Mouse (Mus musculus) neural tube, embryonic 11.5 days (tissue): ENCODE results near the gene Khdrbs2. TPM values are rescaled to one million over a fixed set of nuclear protein-coding genes. Genes with fewer than 3 reads are reported as not detected.

Source experiments
- ATAC-seq: fragments of 200-750 bp; cut with Nextera tagmentation; 2 replicates; pipeline ENCODE4 v1.8.0; 2017; ENCODE audit warnings: moderate number of reproducible peaks, mild to moderate bottlenecking, moderate TSS enrichment, moderate library complexity; ENCODE audit not compliant: insufficient read depth, low FRiP score, low TSS enrichment
- DNase-seq: peaks from one replicate; pipeline ENCODE4 v3.0.0-alpha.2; 2015; ENCODE audit warnings: low spot score
- H3K27ac ChIP-seq: fragments of 300-500 bp; sonication (generic); 2 replicates; pipeline ENCODE4 v1.5.1; 2014; ENCODE audit warnings: low read depth, mild to moderate bottlenecking, low read length
- H3K27me3 ChIP-seq: fragments of 300-500 bp; sonication (generic); 2 replicates; pipeline ENCODE4 v1.6.1; 2014; ENCODE audit warnings: mild to moderate bottlenecking, low read length, mixed read lengths; ENCODE audit not compliant: control insufficient read depth, insufficient read depth
- H3K36me3 ChIP-seq: fragments of 300-500 bp; sonication (generic); 2 replicates; pipeline ENCODE4 v1.6.1; 2014; ENCODE audit warnings: mild to moderate bottlenecking, low read length, moderate library complexity, mixed read lengths; ENCODE audit not compliant: control insufficient read depth, insufficient read depth
- H3K4me1 ChIP-seq: fragments of 300-500 bp; sonication (generic); 2 replicates; pipeline ENCODE4 v1.6.1; 2014; ENCODE audit warnings: low read length, mixed read lengths; ENCODE audit not compliant: control insufficient read depth, insufficient read depth
- H3K4me2 ChIP-seq: fragments of 300-500 bp; sonication (generic); 2 replicates; pipeline ENCODE4 v1.6.1; 2014; ENCODE audit warnings: low read depth, mild to moderate bottlenecking, moderate library complexity
- H3K4me3 ChIP-seq: fragments of 300-500 bp; sonication (generic); 2 replicates; pipeline ENCODE4 v1.5.1; 2014; ENCODE audit warnings: low read depth, low read length
- H3K9ac ChIP-seq: fragments of 300-500 bp; sonication (generic); 2 replicates; pipeline ENCODE4 v1.6.1; 2014; ENCODE audit warnings: mild to moderate bottlenecking, low read length
- H3K9me3 ChIP-seq: fragments of 300-500 bp; sonication (generic); 2 replicates; pipeline ENCODE4 v1.6.1; 2016; ENCODE audit warnings: low read length; ENCODE audit not compliant: control insufficient read depth
- WGBS: fragments of 180-500 bp; shearing (Covaris S2); extraction: QIAGEN DNeasy Blood & Tissue Kit; methylation state at CpG from one replicate; pipeline ENCODE4 v1.1.7; 2014; 5-methylcytosine and 5-hydroxymethylcytosine counted together
- polyA plus RNA-seq: library from polyadenylated mRNA; unstranded; fragments of >200 nt; fragmentation: Nextera tagmentation; extraction: Ambion mirVana; gene quantifications from 2 replicates; pipeline ENCODE4 v1.2.1, GENCODE M21; 2014

Gene Khdrbs2
- 10.5 and 11.8 TPM in 2 replicates for polyA plus RNA-seq

GRCm38 (mm10) chr1:32172506-32173239 is at the start of gene Khdrbs2:
Gene Khdrbs2 (plus strand): TSS chr1:32172714.
- WGBS, result under 1% methylated on average over 53 of the region's 53 CpGs
- ATAC-seq (peak; percentile 100), DNase-seq (peak; percentile 95)
- Histone ChIP-seq H3K27me3 (0 out of 2 replicates have a peak, but pooled peaks cover 4% of the 10 kb centered on the region), H3K36me3 (no peaks in the 10 kb centered on the region), H3K27ac (peak within 1 kb of the TSS; percentile 60), H3K4me1 (no peaks in the 10 kb centered on the region), H3K4me2 (peak within 1 kb of the TSS; percentile 59), H3K4me3 (peak within 1 kb of the TSS; percentile 50), H3K9me3 (no peaks in the 10 kb centered on the region), H3K9ac (peak within 1 kb of the TSS; percentile 56)

- H3K4me1 ChIP-seq, result no peaks in the 10 kb centered on the region
- no peaks in the 10 kb centered on the region for H3K36me3 ChIP-seq
- DNase-seq (no peak), ATAC-seq (no peak)
- H3K4me2 ChIP-seq, result no peak overlapping the region
- no peaks in the 10 kb centered on the region for H3K9me3 ChIP-seq
- WGBS, result 71% methylated on average over 5 of the region's 5 CpGs
- no peak overlapping the region for H3K27ac ChIP-seq
- H3K9ac ChIP-seq, result no peak overlapping the region
- no peak overlapping the region for H3K4me3 ChIP-seq
- 0 out of 2 replicates have a peak, but pooled peaks cover 4% of the 10 kb centered on the region for H3K27me3 ChIP-seq
Observed at GRCm38 (mm10) chr1:32174566-32174965, 2.1 kb downstream of the Khdrbs2 start.

- Histone ChIP-seq H3K27me3 (no peaks in the 10 kb centered on the region), H3K4me2 (no peak overlapping the region), H3K36me3 (no peaks in the 10 kb centered on the region), H3K9me3 (no peaks in the 10 kb centered on the region), H3K27ac (no peak overlapping the region), H3K4me1 (no peaks in the 10 kb centered on the region), H3K9ac (no peak overlapping the region), H3K4me3 (no peak overlapping the region)
- ATAC-seq, result no peak
- 79% methylated on average over 1 of the region's 1 CpGs for WGBS
- DNase-seq, result no peak
Observed at GRCm38 (mm10) chr1:32199664-32200260, 27.2 kb downstream of the Khdrbs2 start.

- H3K36me3 ChIP-seq, result no peaks in the 10 kb centered on the region
- WGBS, result 96% methylated on average over 5 of the region's 5 CpGs
- no peak overlapping the region for H3K9ac ChIP-seq
- H3K4me1 ChIP-seq, result no peaks in the 10 kb centered on the region
- no peak overlapping the region for H3K27ac ChIP-seq
- ATAC-seq (no peak), DNase-seq (no peak)
- no peaks in the 10 kb centered on the region for H3K27me3 ChIP-seq
- H3K9me3 ChIP-seq, result no peaks in the 10 kb centered on the region
- no peak overlapping the region for H3K4me2 ChIP-seq
- no peak overlapping the region for H3K4me3 ChIP-seq
Observed at GRCm38 (mm10) chr1:32248443-32248842, 75.9 kb downstream of the Khdrbs2 start.

- Histone ChIP-seq H3K9me3 (no peaks in the 10 kb centered on the region), H3K27ac (no peak overlapping the region), H3K36me3 (no peaks in the 10 kb centered on the region), H3K4me3 (no peak overlapping the region), H3K4me2 (no peak overlapping the region), H3K9ac (no peak overlapping the region), H3K4me1 (no peaks in the 10 kb centered on the region), H3K27me3 (no peaks in the 10 kb centered on the region)
- DNase-seq (no peak), ATAC-seq (no peak)
- 89% methylated on average over 2 of the region's 2 CpGs for whole genome bisulfite sequencing
Observed at GRCm38 (mm10) chr1:32249602-32250001, 77.1 kb downstream of the Khdrbs2 start.

GRCm38 (mm10) chr1:32250337-32250736 is 77.8 kb downstream of the Khdrbs2 start:
- WGBS, result 100% methylated on average over 1 of the region's 1 CpGs
- no peak for ATAC-seq

GRCm38 (mm10) chr1:32258942-32259341 is 86.4 kb downstream of the Khdrbs2 start:
- Histone ChIP-seq H3K27me3 (no peaks in the 10 kb centered on the region), H3K36me3 (no peaks in the 10 kb centered on the region), H3K4me1 (no peaks in the 10 kb centered on the region), H3K9ac (no peak overlapping the region), H3K9me3 (no peaks in the 10 kb centered on the region), H3K4me3 (no peak overlapping the region), H3K27ac (no peak overlapping the region), H3K4me2 (no peak overlapping the region)
- WGBS, result 96% methylated on average over 3 of the region's 3 CpGs
- no peak for DNase-seq
- ATAC-seq, result no peak

More at GRCm38 (mm10) chr1:32250337-32250736, 77.8 kb downstream of the Khdrbs2 start:
- no peak for DNase-seq
- no peak overlapping the region for H3K4me3 ChIP-seq
- H3K27ac ChIP-seq, result no peak overlapping the region
- no peaks in the 10 kb centered on the region for H3K9me3 ChIP-seq
- no peaks in the 10 kb centered on the region for H3K36me3 ChIP-seq
- H3K4me2 ChIP-seq, result no peak overlapping the region
- H3K4me1 ChIP-seq, result no peaks in the 10 kb centered on the region
- no peak overlapping the region for H3K9ac ChIP-seq
- no peaks in the 10 kb centered on the region for H3K27me3 ChIP-seq

- no peaks in the 10 kb centered on the region for H3K27me3 ChIP-seq
- no peak overlapping the region for H3K27ac ChIP-seq
- no peaks in the 10 kb centered on the region for H3K36me3 ChIP-seq
- H3K9ac ChIP-seq, result no peak overlapping the region
- H3K4me2 ChIP-seq, result no peak overlapping the region
- no peaks in the 10 kb centered on the region for H3K9me3 ChIP-seq
- no peak for ATAC-seq
- H3K4me3 ChIP-seq, result no peak overlapping the region
- DNase-seq, result no peak
- H3K4me1 ChIP-seq, result no peaks in the 10 kb centered on the region
- WGBS, result 93% methylated on average over 3 of the region's 3 CpGs
Observed at GRCm38 (mm10) chr1:32270519-32270918, 98.0 kb downstream of the Khdrbs2 start.

- ATAC-seq (no peak), DNase-seq (no peak)
- H3K4me2 ChIP-seq, result no peak overlapping the region
- H3K4me3 ChIP-seq, result no peak overlapping the region
- H3K4me1 ChIP-seq, result no peaks in the 10 kb centered on the region
- no peaks in the 10 kb centered on the region for H3K27me3 ChIP-seq
- WGBS, result 97% methylated on average over 1 of the region's 1 CpGs
- no peak overlapping the region for H3K9ac ChIP-seq
- H3K27ac ChIP-seq, result no peak overlapping the region
- H3K36me3 ChIP-seq, result no peaks in the 10 kb centered on the region
- H3K9me3 ChIP-seq, result no peaks in the 10 kb centered on the region
Observed at GRCm38 (mm10) chr1:32294702-32295101, 122.2 kb downstream of the Khdrbs2 start.
